ENCODE assay signal across 7 mouse cellular contexts in genomic region chr9:37527396-37528224, GRCm38 (mm10). TPM values are rescaled to one million over a fixed set of nuclear protein-coding genes. Genes with fewer than 3 reads are reported as not detected.
DNase-seq lines count a peak whose midpoint lies in the region; ATAC-seq and TF ChIP-seq lines count a peak whose summit lies in the region.

Gene Esam (plus strand): TSS chr9:37528078.

- H3K27me3 ChIP-seq in hindbrain, embryonic 11.5 days (ENCODE audit: control insufficient read depth, insufficient read depth, low read length), result peaks cover 53% of the 10 kb centered on the region

- peak within 1 kb of the TSS; percentile 48 to 55 for H3K4me3 ChIP-seq in ES-E14 (ENCODE audit: insufficient read depth in 1 of 2, low read depth in 1 of 2, low read length in 2 of 2, poor library complexity in 1 of 2, severe bottlenecking in 1 of 2)
- 0 out of 2 replicates have a peak within 1 kb of the TSS, but pooled peaks have one; percentile 8 for H3K4me3 ChIP-seq in hindbrain, embryonic 11.5 days (ENCODE audit: low read depth, low read length)

- in situ Hi-C loops in ES-E14 (cut with MboI; ENCODE audit: low sequenced_read_pairs in 2 of 2, unreplicated experiment in 2 of 2), result no loop called here

- DNase-seq in ES-E14 (ENCODE audit: low read depth, low spot score), result no peak
- peak; percentile 77 for DNase-seq in adrenal gland, postnatal 25 days
- DNase-seq in gastrocnemius, adult 18-20 months (ENCODE audit: low spot score), result peak; percentile 71
- peak; percentile 45 for DNase-seq in hindbrain, embryonic 11.5 days (ENCODE audit: low spot score)
- no peak for DNase-seq in left cerebral cortex, adult 8-10 months (ENCODE audit: low spot score in 2 of 2)
- peak; percentile 93 for DNase-seq in lung, postnatal 36 days
- DNase-seq in testis, postnatal 10 days (ENCODE audit: low spot score), result peak; percentile 73

- H3K27ac ChIP-seq in ES-E14 (ENCODE audit: insufficient read depth, low read depth, low read length, poor library complexity, severe bottlenecking), result no peak within 1 kb of the TSS
- H3K27ac ChIP-seq in hindbrain, embryonic 11.5 days (ENCODE audit: low read depth, low read length), result peak within 1 kb of the TSS; percentile 3; the same call in 1 of the 2 replicates

- H3K9me3 ChIP-seq in ES-E14 (ENCODE audit: control insufficient read depth, insufficient read depth, low read depth, low read length), result no peaks in the 10 kb centered on the region
- H3K9me3 ChIP-seq in hindbrain, embryonic 11.5 days (ENCODE audit: control insufficient read depth, low read length), result no peaks in the 10 kb centered on the region; the same call in 1 of the 2 replicates

- H3K9ac ChIP-seq in ES-E14 (ENCODE audit: insufficient read depth, low read depth, low read length, poor library complexity, severe bottlenecking), result peak within 1 kb of the TSS; percentile 44
- H3K9ac ChIP-seq in hindbrain, embryonic 11.5 days (ENCODE audit: low read depth, low read length), result no peak within 1 kb of the TSS

- no peak within 1 kb of the TSS; the same call in 1 of the 2 replicates for H3K4me2 ChIP-seq in hindbrain, embryonic 11.5 days (replicated peaks; ENCODE audit: low read depth, low read length)

- WGBS in hindbrain, embryonic 11.5 days, result under 1% methylated on average over 41 of the region's 41 CpGs

- H3K36me3 ChIP-seq in ES-E14 (ENCODE audit: control insufficient read depth, insufficient read depth, low read length, poor library complexity, severe bottlenecking), result peaks cover 11% of the 10 kb centered on the region
- H3K36me3 ChIP-seq in hindbrain, embryonic 11.5 days (ENCODE audit: control insufficient read depth, insufficient read depth, low read length), result peaks cover 3% of the 10 kb centered on the region; the same call in 1 of the 2 replicates

- ATAC-seq in hindbrain, embryonic 11.5 days (ENCODE audit: low FRiP score), result peak; percentile 15; the same call in 1 of the 2 replicates

- peaks cover 2 to 18% of the 10 kb centered on the region in 2 experiments; a peak in 2 of 4 replicates for H3K4me1 ChIP-seq in ES-E14 (ENCODE audit: control insufficient read depth in 2 of 2, insufficient read depth in 2 of 2, low read length in 2 of 2, poor library complexity in 1 of 2)
- H3K4me1 ChIP-seq in hindbrain, embryonic 11.5 days (replicated peaks; ENCODE audit: control insufficient read depth, insufficient read depth, low read length), result 0 out of 2 replicates have a peak, but pooled peaks cover 3% of the 10 kb centered on the region

TF ChIP-seq in ES-E14, 5 proteins besides CTCF, POLR2A, EP300 and RAD21:
- TF ChIP-seq HCFC1 (IDR thresholded peaks at IDR 0.05; ENCODE audit: borderline replicate concordance, insufficient read depth, low read length) (no peak), MAFK (IDR thresholded peaks at IDR 0.05; ENCODE audit: insufficient read depth, low read depth, low read length) (no peak), CHD2 (IDR thresholded peaks at IDR 0.05; ENCODE audit: low read depth, low read length) (no peak), ZC3H11A (IDR thresholded peaks at IDR 0.05; ENCODE audit: borderline replicate concordance, low read depth, low read length) (no peak), ZNF384 (IDR thresholded peaks at IDR 0.05; ENCODE audit: low read depth, low read length) (no peak)
TF ChIP-seq in ES-E14: peak in this region for 0.

RNA-seq across cellular contexts. Expression of gene Esam, which starts in this region (rescaled TPM):
- total RNA-seq in ES-E14 (2012; rRNA removed), result 6.5 and 6.9 TPM in 2 replicates
- 27.5 and 35.3 TPM in 2 replicates for total RNA-seq in adrenal gland, postnatal 25 days (2021)
- 10 to 100 TPM; 17.9 to 18.5 TPM for total RNA-seq in gastrocnemius, adult 18-20 months (2021)
- 29.1 and 31.2 TPM in 2 replicates for polyA plus RNA-seq in hindbrain, embryonic 11.5 days (2014; fragmentation: Nextera tagmentation; extraction: Ambion mirVana)
- total RNA-seq in left cerebral cortex, adult 8-10 months (2022), result 10 to 100 TPM; 16.1 to 20.5 (median 16.6) TPM

Comparison
In these comparisons a context has a peak if more than half of its experiments do, and no peak if none do; other contexts are left out.
1. DNase-seq: peak in adrenal gland, postnatal 25 days (single experiment), gastrocnemius, adult 18-20 months (single experiment), hindbrain, embryonic 11.5 days (single experiment), lung, postnatal 36 days (single experiment) and testis, postnatal 10 days (single experiment); none in ES-E14 (single experiment) and left cerebral cortex, adult 8-10 months (0 of 2).